Mouse (Mus musculus) layer of hippocampus, adult 9-11 months (tissue): Measurements from ENCODE around the gene Ppwd1.
A peak's percentile ranks its signal among the peaks of the same experiment; 100 is the strongest.
"Not testable (repeated sequence)": the region's sequence is repeated elsewhere in the genome, so short reads cannot be mapped to it uniquely, and the experiment has no call there.

Source experiments
- DNase-seq: peaks from one replicate; pipeline ENCODE4 v3.0.0; 2022

Ppwd1 gene

DNA sequence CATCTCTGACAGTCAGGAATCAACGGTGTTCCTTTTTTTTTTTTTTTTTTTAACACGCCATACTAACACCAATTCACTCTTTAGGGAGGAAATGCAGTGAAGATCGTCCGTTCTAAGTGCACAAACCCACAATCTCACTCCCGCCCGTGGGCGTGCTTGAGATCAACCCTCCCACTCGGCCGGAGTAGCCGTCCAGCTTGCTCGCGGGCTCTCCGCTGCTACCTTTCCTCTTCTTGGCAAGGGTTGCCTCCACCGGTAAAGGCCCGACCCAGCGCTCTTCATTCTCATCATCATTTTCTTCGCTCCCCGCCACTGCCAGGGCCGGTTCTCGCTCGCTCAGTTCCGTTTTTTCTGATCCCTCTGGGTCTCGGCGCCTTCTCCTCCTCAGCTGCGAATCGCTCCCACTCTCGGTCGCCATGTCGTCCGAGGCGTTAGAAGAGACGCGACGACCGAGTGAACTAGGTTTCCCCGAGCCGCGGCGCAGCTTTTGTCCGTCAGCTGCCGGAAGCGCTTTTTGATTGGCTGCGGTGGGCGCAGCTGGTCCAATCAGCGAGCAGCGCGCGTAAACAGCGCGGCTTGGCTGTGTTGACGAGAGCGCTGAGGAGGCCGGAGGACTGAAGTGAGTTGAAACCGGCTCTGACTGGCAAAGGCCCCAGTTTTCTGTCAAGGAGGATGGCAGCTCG is at the start of gene Ppwd1, which contains the start of gene Cenpk:
Ppwd1 (minus strand) TSS at position 460 of the 683 bp plus-strand sequence.
Cenpk (plus strand) TSS at position 228 of the 683 bp plus-strand sequence.
- DNase-seq: peak; percentile 94

DNA sequence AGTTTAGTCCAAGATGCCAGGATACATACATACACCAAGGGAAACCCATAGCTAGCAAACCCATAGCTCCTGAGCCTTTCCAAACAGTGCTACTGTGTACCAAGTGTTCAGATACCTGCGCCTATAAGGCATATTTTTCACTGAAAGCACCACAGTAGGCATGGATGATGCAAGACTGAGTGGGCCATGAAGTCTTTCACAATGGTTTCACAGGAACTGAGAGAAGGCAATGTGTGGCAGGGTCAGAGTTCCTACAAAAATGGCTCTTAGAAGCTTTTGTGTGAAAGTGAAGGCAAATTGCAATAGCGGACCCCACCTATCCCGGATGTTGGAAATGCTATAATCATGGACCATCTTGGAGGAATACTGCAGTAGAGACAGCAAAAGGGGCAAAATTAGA is 30.4 kb upstream of the Ppwd1 start:
- no peak for DNase-seq

DNA sequence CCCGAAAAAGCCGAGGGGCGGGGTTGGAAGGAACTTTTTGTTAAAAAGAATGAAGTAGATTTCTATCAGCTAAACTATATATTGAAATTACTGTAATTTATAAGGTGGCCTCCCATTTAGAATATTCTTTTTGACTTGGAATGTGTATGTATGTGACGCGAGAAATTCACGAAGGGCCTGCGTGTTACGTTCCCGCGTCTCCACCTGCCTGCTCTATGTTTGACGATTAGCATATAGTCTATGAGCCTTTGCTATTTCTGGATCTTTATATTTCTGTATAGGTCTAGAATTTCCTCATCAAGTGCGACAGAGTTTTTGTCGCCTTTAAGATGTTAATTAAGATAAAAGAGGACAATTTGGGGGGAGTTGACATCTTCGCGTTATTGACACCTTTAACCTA is 538 bp upstream of the Ppwd1 start:
- no peak for DNase-seq

DNA sequence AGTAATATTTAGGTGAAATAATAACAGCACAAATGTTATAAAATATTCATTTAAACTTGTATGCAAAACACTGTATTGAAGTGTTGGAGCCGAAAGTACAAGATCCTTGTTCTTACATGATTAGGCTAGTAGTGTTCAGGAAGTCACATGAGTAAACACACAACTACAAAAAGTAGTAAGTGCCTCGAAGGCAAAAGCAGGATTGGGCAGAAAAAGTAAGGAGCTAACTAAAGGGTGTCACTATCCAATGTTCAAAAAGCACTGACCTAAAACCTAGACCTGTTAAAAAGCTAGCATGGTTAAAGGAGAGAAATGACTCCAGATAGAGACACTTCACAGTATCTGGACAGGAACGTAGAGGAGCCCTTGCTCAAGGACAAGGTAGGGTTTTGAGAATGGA is 1.2 kb downstream of the Ppwd1 start:
- no peak for DNase-seq

DNA sequence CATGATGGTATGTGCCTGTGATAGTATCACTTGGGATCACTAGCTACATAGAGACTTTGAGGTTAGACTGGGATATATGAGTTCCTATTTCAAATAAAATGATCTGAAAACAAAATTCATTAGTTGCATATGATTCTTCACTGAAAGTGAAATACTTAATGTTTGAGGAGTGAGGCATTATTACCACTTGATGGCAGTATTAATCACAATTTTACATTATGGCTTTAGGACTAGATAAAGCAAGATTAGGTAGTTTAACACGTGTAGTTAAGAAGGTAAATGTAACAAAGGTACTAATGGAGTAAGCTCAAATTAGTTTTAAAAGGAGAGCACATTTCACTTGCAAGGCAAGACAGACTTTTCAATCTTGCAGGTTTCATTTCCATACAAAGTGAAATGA is 24.3 kb downstream of the Ppwd1 start:
- no peak for DNase-seq

DNA sequence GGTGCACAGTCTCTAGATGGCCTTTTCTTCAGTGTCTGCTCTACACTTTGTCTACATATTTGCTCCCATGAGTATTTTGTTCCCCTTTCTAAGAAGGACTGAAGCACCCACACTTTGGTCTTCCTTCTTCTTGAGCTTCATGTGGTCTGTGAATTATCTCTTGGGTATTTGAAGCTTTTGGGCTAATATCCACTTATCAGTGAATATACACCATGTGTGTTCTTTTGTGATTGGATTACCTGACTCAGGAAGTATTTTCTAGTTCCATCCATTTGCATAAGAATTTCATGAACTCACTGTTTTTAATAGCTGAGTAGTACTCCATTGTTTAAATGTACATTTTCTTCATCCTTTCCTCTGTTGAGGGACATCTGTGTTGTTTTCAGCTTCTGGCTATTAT is 32.8 kb downstream of the Ppwd1 start:
- DNase-seq: not testable (repeated sequence)

DNA sequence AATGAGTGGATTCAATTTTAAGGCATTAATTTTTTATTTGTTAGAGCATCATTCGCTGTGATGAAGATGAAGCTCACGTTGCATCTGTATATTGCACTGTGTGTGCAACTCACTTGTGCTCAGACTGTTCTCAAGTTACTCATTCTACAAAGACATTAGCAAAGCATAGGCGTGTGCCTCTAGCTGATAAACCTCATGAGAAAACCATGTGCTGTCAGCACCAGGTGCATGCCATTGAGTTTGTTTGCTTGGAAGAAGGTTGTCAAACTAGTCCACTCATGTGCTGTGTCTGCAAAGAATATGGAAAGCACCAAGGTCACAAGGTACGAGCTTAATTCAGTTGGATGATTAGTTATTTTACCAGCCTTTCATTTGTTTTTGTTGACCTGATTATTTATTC is 41.3 kb downstream of the Ppwd1 start:
- DNase-seq: no peak

DNA sequence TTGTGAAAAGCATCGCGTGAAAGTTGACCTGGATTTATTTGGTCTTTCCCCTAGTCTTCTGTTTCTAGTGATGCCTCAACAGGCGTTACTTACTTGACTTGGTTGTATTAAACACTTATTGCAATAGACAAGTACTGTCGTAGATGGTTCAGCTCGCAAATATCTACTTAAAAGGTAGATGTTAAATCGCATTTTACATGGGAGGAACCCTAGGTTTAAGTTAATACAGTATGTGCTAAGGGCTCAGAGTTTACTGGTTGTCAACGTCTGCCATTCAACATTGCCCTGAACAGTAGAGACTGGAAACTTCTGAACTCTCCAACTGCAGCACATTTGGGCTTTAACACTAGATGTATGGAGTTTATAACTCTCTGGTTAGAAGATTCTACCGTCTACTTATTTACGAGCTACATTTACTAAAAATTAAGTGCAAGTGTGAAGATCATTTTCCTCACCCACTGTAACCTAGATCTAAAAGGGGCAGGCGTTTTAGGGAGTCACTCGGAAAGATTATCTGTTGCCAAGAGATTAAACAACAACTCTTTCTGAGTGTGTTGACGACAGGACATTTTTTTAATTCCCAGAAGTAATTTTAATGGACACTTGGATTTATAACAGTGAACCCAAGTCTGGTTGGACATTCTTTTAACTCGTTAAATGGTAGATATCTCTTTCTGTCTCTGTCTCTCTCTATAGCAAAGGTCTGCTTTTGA is 49.3 kb downstream of the Ppwd1 start:
- DNase-seq: no peak

DNA sequence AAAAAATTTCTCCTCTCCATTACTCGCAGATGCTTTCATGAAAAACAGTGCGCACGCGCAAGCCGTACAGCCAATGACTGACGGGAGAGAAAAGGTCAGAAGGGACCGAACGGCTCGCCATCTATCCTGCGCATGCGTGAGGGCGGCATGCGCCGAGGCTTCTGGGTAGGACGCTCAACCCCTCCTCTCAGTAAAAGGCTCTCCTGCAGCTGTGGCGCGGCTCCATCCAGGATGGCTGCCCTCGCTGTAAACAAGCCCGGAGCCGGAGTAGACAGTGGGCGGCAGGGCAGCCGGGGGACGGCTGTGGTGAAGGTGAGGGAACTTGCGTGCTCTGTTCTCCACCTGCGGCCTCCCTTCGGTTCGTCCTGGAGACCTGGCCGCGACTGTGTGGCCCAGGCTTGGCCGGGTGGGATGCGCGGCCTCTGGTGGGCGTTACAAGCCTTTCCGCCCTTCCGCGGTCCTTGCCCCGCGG is 50.0 kb downstream of the Ppwd1 start, which contains the start of gene Trim23:
Trim23 (plus strand) TSS at position 148 of the 472 bp plus-strand sequence.
- DNase-seq: peak; percentile 98

DNA sequence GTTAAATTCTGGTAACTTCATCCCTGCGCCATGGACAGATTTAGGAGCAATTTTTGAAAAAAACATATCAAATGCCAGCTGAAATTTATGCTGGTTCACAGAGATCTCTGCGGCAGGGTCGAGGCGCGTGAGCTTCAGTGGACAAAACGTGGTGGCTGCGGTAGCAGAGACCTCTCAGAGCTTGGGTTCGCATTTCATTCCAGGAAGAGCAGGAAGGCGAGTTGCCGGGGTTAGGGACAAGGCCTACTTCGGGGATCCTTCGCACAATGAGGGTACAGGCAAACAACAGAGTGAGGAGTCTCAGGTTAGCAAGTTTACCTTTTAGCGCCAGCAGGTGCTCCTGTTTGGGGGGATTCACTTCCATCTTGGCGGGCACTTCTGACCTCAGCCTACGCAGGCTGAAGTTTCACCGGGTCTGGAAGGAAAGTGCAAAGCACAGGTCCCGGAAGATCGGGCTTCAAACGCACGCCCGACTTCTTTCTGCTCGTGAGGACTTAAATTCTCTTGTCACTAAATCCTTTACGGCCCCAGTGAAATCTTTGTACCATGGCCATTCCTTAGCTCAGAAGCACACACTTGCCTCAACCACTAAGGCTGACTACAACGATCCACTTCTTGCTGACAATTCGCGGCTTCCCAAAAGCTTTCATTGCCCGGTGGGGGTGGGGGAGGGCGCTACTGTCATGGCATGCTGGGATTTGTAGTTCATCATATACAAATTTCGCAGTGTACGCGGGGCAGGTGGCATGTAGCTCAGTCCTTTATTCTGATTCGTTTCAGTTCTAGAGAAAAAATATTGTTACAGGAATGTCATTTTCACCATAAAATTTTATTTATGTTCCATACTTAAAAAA is 50.6 kb downstream of the Ppwd1 start, which contains the start of gene Trappc13:
Trappc13 (minus strand) TSS at position 674 of the 854 bp plus-strand sequence.
- DNase-seq: peak; percentile 25

DNA sequence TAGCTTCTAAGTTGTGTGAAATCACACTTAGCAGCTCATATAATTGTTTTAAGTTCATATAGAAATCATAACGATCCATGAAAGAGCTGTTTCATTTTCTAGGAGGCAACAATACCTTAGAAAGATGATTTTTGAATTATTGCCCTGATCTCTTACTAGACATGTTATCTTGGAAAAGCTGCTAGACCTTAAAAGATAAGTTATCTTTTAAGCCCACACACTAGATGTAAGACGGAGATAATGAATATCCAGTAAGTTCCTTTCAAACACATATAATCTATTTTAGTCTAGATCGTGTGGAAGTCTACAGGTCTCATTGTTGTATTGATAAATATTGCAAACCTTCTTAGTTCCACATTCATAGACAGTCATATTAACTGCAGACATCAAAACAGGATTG is 51.8 kb downstream of the Ppwd1 start:
- no peak for DNase-seq

DNA sequence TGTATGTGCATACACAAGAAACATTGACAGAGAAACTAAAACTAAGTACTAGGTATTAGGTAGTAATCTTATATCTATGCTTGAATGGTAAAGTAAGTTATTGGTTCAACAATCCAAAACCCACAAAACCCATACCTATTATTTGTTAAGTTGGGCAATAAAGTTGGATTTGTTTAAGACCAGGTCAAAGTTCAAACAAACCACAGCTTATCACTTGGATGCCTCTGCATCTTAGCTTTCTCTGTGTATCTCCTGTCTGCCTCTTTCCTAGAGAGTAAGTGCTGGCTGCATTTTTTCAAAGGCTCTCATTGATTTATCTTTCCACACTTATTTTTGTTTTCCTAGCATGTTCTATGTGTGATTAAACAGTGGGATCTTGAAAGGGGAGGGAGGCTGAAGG is 56.1 kb downstream of the Ppwd1 start:
- no peak for DNase-seq

DNA sequence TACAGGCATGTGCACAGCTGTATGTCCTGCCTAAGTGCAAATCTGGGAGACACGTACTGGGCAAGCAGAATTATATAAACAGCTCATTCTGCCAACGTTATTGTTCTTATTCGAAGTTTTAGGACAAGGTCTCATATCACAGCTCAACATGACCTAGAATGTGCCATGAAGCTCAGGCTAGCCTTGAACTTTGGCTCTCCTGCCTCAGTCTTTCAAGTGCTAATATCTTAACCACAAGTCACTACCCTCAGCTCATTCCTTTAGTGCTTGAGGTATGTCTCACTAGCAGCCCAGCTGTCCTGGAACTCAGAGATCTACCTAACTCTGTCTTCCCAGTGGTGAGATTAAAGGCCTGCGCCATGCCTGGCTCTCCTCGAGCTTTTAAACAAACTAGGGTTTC is 56.9 kb downstream of the Ppwd1 start:
- DNase-seq: no peak

DNA sequence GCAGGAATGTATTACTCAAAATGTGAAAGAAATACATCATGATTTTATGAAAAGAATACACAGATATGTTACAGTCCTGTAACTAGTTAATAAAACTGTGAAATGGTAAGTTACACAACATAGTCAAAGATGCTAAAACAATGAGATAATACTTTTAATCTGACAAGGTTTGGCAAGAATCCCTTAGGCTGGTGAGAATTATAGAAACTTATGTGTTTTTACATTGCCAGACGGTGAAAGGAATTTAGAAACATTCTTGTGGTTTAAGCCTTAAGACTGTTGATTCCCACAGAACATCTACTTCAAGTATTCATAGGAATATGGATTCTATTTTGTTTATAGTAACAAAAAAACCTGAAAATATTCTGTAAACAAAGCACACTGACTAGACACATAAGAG is 73.0 kb downstream of the Ppwd1 start:
- DNase-seq: no peak
